Mouse (Mus musculus) embryonic facial prominence, embryonic 10.5 days (tissue): ENCODE results near the gene Mcl1. TPM values are rescaled to one million over a fixed set of nuclear protein-coding genes. Genes with fewer than 3 reads are reported as not detected.
A peak's percentile ranks its signal among the peaks of the same experiment; 100 is the strongest.
"Not testable (repeated sequence)": the region's sequence is repeated elsewhere in the genome, so short reads cannot be mapped to it uniquely, and the experiment has no call there.

Experiments used
- DNase-seq: peaks from one replicate; pipeline ENCODE4 v3.0.0-alpha.2; 2017; ENCODE audit warnings: low spot score
- H3K27ac ChIP-seq: fragments of 300-500 bp; sonication (generic); replicated peaks from 2 replicates; pipeline ENCODE4 v1.5.1; 2016; ENCODE audit warnings: mild to moderate bottlenecking
- H3K27me3 ChIP-seq: fragments of 300-500 bp; sonication (generic); replicated peaks from 2 replicates; pipeline ENCODE4 v1.6.1; 2016; ENCODE audit warnings: low read depth, mild to moderate bottlenecking; ENCODE audit not compliant: poor library complexity, severe bottlenecking
- H3K36me3 ChIP-seq: fragments of 300-500 bp; sonication (generic); replicated peaks from 2 replicates; pipeline ENCODE4 v1.6.1; 2016; ENCODE audit warnings: mild to moderate bottlenecking, moderate library complexity
- H3K4me1 ChIP-seq: fragments of 300-500 bp; sonication (generic); 2 replicates; pipeline ENCODE4 v1.6.1; 2016
- H3K4me3 ChIP-seq: fragments of 300-500 bp; sonication (generic); 2 replicates; pipeline ENCODE4 v1.5.1; 2016; ENCODE audit warnings: mild to moderate bottlenecking, moderate library complexity
- H3K9me3 ChIP-seq: fragments of 300-500 bp; sonication (generic); 2 replicates; pipeline ENCODE4 v1.6.1; 2016; ENCODE audit warnings: mild to moderate bottlenecking
- WGBS: fragments of 180-500 bp; shearing (Covaris S2); methylation state at CpG from one replicate; pipeline ENCODE4 v1.1.7; 2016; 5-methylcytosine and 5-hydroxymethylcytosine counted together
- polyA plus RNA-seq: library from polyadenylated mRNA; unstranded; fragments of >200 nt; fragmentation: Nextera tagmentation; extraction: Ambion mirVana; gene quantifications from 2 replicates; pipeline ENCODE4 v1.2.1, GENCODE M21; 2016

The Mcl1 gene
- polyA plus RNA-seq, 1 experiment from 2014 or later, result 49.5 TPM

DNA sequence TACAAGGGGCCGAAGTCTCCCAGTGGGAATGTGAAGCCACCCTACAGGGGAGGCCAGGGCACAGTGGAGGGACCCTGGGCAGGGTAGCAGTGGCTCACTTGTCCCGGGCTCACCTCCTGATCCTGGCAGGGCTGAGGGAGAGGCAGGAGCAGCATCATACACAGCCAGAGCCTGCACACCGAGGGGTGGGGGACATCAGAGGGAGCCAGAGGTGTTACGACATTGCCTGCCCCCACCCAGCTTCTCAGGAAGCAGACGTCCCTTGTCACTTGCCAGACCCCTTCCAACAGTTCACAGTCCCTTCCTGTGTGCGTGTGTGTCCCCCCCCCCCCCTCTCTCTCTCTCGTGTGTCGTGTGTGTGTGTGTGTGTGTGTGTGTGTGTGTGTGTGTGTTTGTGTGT lies 26.3 kb downstream of the Mcl1 start:
- no peaks in the 10 kb centered on the region for H3K9me3 ChIP-seq
- 61% methylated on average over 6 of the region's 8 CpGs for WGBS
- H3K27ac ChIP-seq, result 0 out of 2 replicates have a peak overlapping the region, but pooled peaks have one; percentile 10
- no peak for DNase-seq
- peaks cover 89% of the 10 kb centered on the region for H3K4me1 ChIP-seq
- H3K36me3 ChIP-seq, result peaks cover 2% of the 10 kb centered on the region; the same call in 1 of the 2 replicates
- H3K4me3 ChIP-seq, result no peak overlapping the region
- H3K27me3 ChIP-seq, result peaks cover 21% of the 10 kb centered on the region

DNA sequence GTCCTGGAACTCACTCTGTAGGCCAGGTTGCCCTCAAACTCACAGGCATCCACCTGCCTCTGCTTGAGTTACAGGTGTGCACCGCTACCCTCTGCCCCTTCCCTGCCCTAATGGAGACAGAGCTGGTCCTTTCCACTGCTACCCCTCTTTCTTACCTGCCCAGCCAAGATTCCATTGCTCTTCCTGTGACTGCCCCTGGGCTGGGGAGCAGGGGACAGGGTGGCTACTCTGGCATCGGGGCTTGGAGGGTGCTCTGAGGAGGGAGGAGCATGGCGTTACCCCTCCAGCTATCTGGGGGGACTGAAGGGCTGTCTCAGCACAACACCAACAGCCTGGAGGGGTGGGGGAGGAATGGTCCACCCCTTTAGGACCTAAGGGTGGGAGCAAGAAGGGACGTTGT lies 26.7 kb downstream of the Mcl1 start:
- H3K4me3 ChIP-seq, result no peak overlapping the region
- H3K27me3 ChIP-seq, result peaks cover 21% of the 10 kb centered on the region
- H3K4me1 ChIP-seq, result peaks cover 91% of the 10 kb centered on the region
- DNase-seq, result no peak
- H3K27ac ChIP-seq, result no peak overlapping the region
- H3K36me3 ChIP-seq, result no peaks in the 10 kb centered on the region
- H3K9me3 ChIP-seq, result no peaks in the 10 kb centered on the region
- 81% methylated on average over 4 of the region's 4 CpGs for WGBS

DNA sequence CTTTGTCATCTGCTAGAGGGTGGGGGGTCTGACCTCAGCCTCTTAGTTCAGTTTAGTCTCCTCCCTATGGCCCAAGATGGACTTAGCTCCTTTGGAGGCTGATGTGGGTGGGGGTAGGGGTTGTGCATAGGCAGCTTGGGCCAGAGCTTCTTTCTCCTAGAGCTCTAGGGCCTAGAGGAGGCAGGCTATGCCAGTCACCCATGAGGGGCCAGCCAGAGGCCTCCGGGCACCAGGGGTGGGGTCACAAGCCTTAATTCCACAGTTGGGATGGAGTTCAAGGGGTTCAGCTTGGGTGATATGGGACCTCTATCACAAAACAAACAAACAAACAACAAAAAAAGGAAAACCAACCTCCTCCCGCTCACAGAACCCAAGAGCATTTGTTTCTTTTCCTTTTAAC lies 27.1 kb downstream of the Mcl1 start:
- Histone ChIP-seq H3K4me1 (peaks cover 90% of the 10 kb centered on the region), H3K27me3 (peaks cover 21% of the 10 kb centered on the region), H3K4me3 (no peak overlapping the region), H3K36me3 (no peaks in the 10 kb centered on the region), H3K9me3 (no peaks in the 10 kb centered on the region), H3K27ac (no peak overlapping the region)
- DNase-seq, result no peak
- WGBS, result 61% methylated on average over 2 of the region's 2 CpGs

DNA sequence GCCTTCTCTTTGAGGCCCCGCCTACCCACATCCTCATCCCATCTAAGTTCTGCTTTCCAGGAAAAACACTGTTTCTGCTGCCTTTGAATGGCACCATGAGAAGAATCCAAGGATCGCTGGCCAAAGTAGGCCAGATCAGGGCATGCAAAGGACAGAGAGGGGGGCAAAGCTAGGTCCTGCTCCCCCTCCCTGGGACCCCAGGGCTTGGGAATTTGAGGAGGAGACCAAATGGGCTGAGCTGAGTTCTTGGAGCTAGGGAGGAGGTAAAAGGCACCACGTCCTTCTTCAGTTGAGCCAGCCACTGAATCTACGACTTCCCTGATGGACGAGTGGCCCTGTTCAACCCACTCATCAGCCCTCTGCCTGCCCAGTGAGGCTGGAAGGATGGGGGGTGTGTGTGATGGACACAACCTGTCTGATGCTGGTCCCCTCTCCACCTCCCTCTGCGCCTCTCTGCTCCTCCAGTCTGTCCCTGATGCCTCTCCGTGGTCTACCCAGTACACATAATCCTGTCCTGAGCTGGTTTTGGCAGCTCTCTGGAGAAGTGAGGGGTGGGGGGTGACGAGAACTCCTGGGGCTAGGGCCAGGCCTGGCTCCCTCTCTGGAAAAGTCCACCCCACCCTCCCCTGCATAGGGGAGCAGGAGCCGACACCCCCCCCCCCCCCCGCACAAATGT lies 28.0 kb downstream of the Mcl1 start:
- H3K4me3 ChIP-seq, result peak overlapping the region; percentile 62
- DNase-seq, result no peak
- H3K27me3 ChIP-seq, result peaks cover 21% of the 10 kb centered on the region
- no peak overlapping the region; the same call in 1 of the 2 replicates for H3K27ac ChIP-seq
- no peaks in the 10 kb centered on the region for H3K9me3 ChIP-seq
- H3K4me1 ChIP-seq, result peaks cover 81% of the 10 kb centered on the region
- WGBS, result 36% methylated on average over 10 of the region's 10 CpGs
- H3K36me3 ChIP-seq, result peaks cover 6% of the 10 kb centered on the region; the same call in 1 of the 2 replicates

- H3K36me3 ChIP-seq, result peaks cover 6% of the 10 kb centered on the region; the same call in 1 of the 2 replicates
- H3K27ac ChIP-seq, result peak overlapping the region; percentile 81; the same call in 1 of the 2 replicates
- peaks cover 21% of the 10 kb centered on the region for H3K27me3 ChIP-seq
- peaks cover 76% of the 10 kb centered on the region for H3K4me1 ChIP-seq
- H3K4me3 ChIP-seq, result peak overlapping the region; percentile 62
- no peaks in the 10 kb centered on the region for H3K9me3 ChIP-seq
- DNase-seq, result no peak
- WGBS, result 7% methylated on average over 4 of the region's 4 CpGs
Measured at GRCm38 (mm10) chr3:95687168-95687523, 28.6 kb downstream of the Mcl1 start.

GRCm38 (mm10) chr3:95687524-95688421 lies 29.2 kb downstream of the Mcl1 start, which contains the start of gene Adamtsl4:
Gene Adamtsl4, minus strand, starts transcription at chr3:95687917.
- peaks cover 74% of the 10 kb centered on the region for H3K4me1 ChIP-seq
- H3K36me3 ChIP-seq, result peaks cover 6% of the 10 kb centered on the region; the same call in 1 of the 2 replicates
- H3K27ac ChIP-seq, result peak within 1 kb of the TSS; percentile 81
- H3K4me3 ChIP-seq, result peak within 1 kb of the TSS; percentile 62
- H3K9me3 ChIP-seq, result no peaks in the 10 kb centered on the region
- DNase-seq, result peak; percentile 77
- H3K27me3 ChIP-seq, result peaks cover 21% of the 10 kb centered on the region
- 5% methylated on average over 50 of the region's 50 CpGs for WGBS

GRCm38 (mm10) chr3:95689171-95689915 lies 30.8 kb downstream of the Mcl1 start:
- 0 out of 2 replicates have a peak overlapping the region, but pooled peaks have one; percentile 23 for H3K4me3 ChIP-seq
- no peaks in the 10 kb centered on the region for H3K9me3 ChIP-seq
- no peak overlapping the region for H3K27ac ChIP-seq
- DNase-seq, result peak; percentile 42
- 28% methylated on average over 11 of the region's 11 CpGs for WGBS
- peaks cover 21% of the 10 kb centered on the region for H3K27me3 ChIP-seq
- H3K4me1 ChIP-seq, result peaks cover 70% of the 10 kb centered on the region
- H3K36me3 ChIP-seq, result peaks cover 6% of the 10 kb centered on the region; the same call in 1 of the 2 replicates

DNA sequence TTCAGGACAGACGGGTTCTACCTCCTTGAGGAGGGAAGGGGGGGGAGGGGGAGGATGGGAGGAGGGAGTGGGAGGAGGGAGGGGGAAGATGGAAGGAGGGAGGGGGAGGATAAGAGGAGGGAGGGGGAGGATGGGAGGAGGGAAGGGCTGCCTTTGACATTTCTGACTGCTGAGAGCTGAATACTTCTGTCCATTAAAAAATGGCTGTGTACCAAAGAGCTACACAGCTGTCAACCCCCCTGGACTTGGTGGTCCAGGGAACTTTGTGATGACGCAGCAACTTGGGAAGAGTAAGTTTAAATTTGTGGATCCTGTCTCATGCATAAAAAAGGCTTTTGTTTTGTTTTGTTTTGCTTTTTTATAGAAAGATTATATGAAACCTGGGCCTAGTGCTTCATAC lies 31.4 kb downstream of the Mcl1 start:
- H3K36me3 ChIP-seq, result peaks cover 6% of the 10 kb centered on the region; the same call in 1 of the 2 replicates
- H3K9me3 ChIP-seq, result no peaks in the 10 kb centered on the region
- H3K27ac ChIP-seq, result no peak overlapping the region
- peaks cover 21% of the 10 kb centered on the region for H3K27me3 ChIP-seq
- 0 out of 2 replicates have a peak overlapping the region, but pooled peaks have one; percentile 23 for H3K4me3 ChIP-seq
- H3K4me1 ChIP-seq, result peaks cover 66% of the 10 kb centered on the region
- WGBS, result 38% methylated on average over 2 of the region's 2 CpGs
- no peak for DNase-seq

GRCm38 (mm10) chr3:95690552-95690951 lies 32.0 kb downstream of the Mcl1 start:
- H3K4me1 ChIP-seq, result peaks cover 65% of the 10 kb centered on the region
- not testable (repeated sequence) for H3K36me3 ChIP-seq, H3K9me3 ChIP-seq, H3K4me3 ChIP-seq, DNase-seq, H3K27ac ChIP-seq
- 94% methylated on average over 2 of the region's 2 CpGs for WGBS
- peaks cover 21% of the 10 kb centered on the region for H3K27me3 ChIP-seq

DNA sequence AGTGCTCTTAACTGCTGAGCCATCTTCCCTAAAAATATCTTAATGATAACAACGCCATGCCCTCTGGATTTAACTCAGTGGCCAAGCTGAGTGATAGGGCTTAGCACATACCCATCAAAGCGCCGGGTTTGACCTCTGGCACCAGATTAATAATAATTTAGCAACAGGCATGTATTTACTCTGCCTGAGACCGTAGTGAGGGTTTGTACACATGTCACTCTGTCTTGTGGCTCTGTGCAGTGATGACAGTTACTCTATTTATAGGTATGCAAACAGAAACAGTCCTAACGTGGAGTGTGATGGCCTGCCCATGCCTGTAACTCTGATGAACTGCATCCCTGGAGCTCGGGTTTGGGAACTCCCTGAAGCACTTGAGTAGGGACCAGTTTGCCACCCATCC lies 34.1 kb downstream of the Mcl1 start:
- WGBS, result 79% methylated on average over 6 of the region's 6 CpGs
- H3K9me3 ChIP-seq, result no peaks in the 10 kb centered on the region
- peaks cover 67% of the 10 kb centered on the region for H3K4me1 ChIP-seq
- no peak for DNase-seq
- no peak overlapping the region for H3K27ac ChIP-seq
- peaks cover 12% of the 10 kb centered on the region for H3K27me3 ChIP-seq
- H3K4me3 ChIP-seq, result no peak overlapping the region
- peaks cover 6% of the 10 kb centered on the region; the same call in 1 of the 2 replicates for H3K36me3 ChIP-seq

- Histone ChIP-seq H3K9me3 (no peaks in the 10 kb centered on the region), H3K27ac (0 out of 2 replicates have a peak overlapping the region, but pooled peaks have one; percentile 12), H3K36me3 (peaks cover 6% of the 10 kb centered on the region; the same call in 1 of the 2 replicates), H3K4me3 (no peak overlapping the region), H3K4me1 (peaks cover 54% of the 10 kb centered on the region), H3K27me3 (peaks cover under 1% of the 10 kb centered on the region; the same call in 1 of the 2 replicates)
- no peak for DNase-seq
- 51% methylated on average over 11 of the region's 11 CpGs for WGBS
Measured at GRCm38 (mm10) chr3:95693821-95694807, 35.5 kb downstream of the Mcl1 start.
